Mouse (Mus musculus) intestine, embryonic 16.5 days (tissue): Measurements from ENCODE around the gene Tecpr1. TPM values are rescaled to one million over a fixed set of nuclear protein-coding genes. Genes with fewer than 3 reads are reported as not detected.

Source experiments
- ATAC-seq: fragments of 200-750 bp; cut with Nextera tagmentation; 2 replicates; pipeline ENCODE4 v1.8.0; 2017; ENCODE audit warnings: moderate TSS enrichment, moderate library complexity
- H3K27ac ChIP-seq: fragments of 300-500 bp; sonication (generic); 2 replicates; pipeline ENCODE4 v1.5.1; 2014; ENCODE audit warnings: mild to moderate bottlenecking, low read length
- H3K27me3 ChIP-seq: fragments of 300-500 bp; sonication (generic); replicated peaks from 2 replicates; pipeline ENCODE4 v1.6.1; 2014; ENCODE audit warnings: low read length, control low read depth, mixed read lengths; ENCODE audit not compliant: control insufficient read depth, insufficient read depth
- H3K36me3 ChIP-seq: fragments of 300-500 bp; sonication (generic); 2 replicates; pipeline ENCODE4 v1.6.1; 2014; ENCODE audit warnings: low read length, control low read depth; ENCODE audit not compliant: control insufficient read depth, insufficient read depth
- H3K4me1 ChIP-seq: fragments of 300-500 bp; sonication (generic); 2 replicates; pipeline ENCODE4 v1.6.1; 2014; ENCODE audit warnings: low read length, control low read depth, mixed read lengths; ENCODE audit not compliant: control insufficient read depth, insufficient read depth
- H3K4me2 ChIP-seq: fragments of 300-500 bp; sonication (generic); 2 replicates; pipeline ENCODE4 v1.6.1; 2014; ENCODE audit warnings: low read depth, low read length, control low read depth
- H3K4me3 ChIP-seq: fragments of 300-500 bp; sonication (generic); 2 replicates; pipeline ENCODE4 v1.5.1; 2014; ENCODE audit warnings: mild to moderate bottlenecking, low read length
- H3K9ac ChIP-seq: fragments of 300-500 bp; sonication (generic); 2 replicates; pipeline ENCODE4 v1.6.1; 2014; ENCODE audit warnings: low read depth, low read length
- H3K9me3 ChIP-seq: fragments of 300-500 bp; sonication (generic); 2 replicates; pipeline ENCODE4 v1.6.1; 2016; ENCODE audit warnings: low read length, control low read depth; ENCODE audit not compliant: control insufficient read depth
- WGBS: fragments of 180-500 bp; shearing (Covaris S2); extraction: QIAGEN DNeasy Blood & Tissue Kit; methylation state at CpG from one replicate; pipeline ENCODE4 v1.1.7; 2014; 5-methylcytosine and 5-hydroxymethylcytosine counted together
- polyA plus RNA-seq: library from polyadenylated mRNA; unstranded; fragments of >200 nt; fragmentation: Nextera tagmentation; extraction: Ambion mirVana; gene quantifications from 2 replicates; pipeline ENCODE4 v1.2.1, GENCODE M21; 2015

Tecpr1 gene
- polyA plus RNA-seq, 1 experiment from 2014 or later: 19.3 TPM

DNA sequence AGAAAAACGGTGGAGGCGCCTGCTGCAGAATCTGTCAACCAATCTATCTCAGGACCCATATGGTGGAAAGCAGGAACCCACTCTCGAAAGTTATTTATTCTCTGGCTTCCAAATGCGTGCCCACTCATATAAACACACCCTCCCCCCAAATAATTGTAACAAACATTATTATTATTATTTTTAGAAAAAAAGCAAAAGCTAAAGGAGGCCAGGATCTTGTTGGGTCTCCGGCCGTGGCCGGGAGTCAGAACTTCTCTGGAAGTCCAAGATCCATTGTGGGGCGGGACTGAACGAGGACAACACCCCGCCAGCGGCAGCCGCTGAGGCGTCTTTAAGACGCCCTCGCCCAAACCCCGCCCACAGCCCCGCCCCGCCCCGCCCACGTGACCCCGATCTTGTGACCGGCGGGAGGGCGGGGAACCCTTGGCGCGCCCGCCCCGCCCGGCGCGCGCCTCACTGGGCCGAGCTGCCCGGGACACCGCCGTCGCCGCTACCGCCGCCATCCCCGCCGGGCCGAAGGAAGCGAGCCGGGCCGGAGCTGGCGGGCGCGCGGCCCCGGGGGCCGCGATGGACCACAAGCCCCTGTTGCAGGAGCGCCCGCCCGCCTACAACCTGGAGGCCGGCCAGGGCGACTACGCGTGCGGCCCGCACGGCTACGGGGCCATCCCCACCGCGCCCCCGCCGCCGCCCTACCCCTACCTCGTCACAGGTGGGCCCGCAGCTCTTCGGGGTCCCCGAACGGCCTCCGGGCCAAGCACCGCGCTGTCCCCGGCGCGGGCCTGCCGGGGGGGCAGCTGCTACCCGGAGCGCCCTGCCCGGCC is 31.6 kb upstream of the Tecpr1 start:
- Histone ChIP-seq H3K9ac (peak overlapping the region; percentile 97), H3K36me3 (0 out of 2 replicates have a peak, but pooled peaks cover under 1% of the 10 kb centered on the region), H3K9me3 (0 out of 2 replicates have a peak, but pooled peaks cover 2% of the 10 kb centered on the region), H3K27ac (peak overlapping the region; percentile 93), H3K27me3 (no peaks in the 10 kb centered on the region), H3K4me2 (peak overlapping the region; percentile 83), H3K4me3 (peak overlapping the region; percentile 99), H3K4me1 (peaks cover 38% of the 10 kb centered on the region)
- WGBS: under 1% methylated on average over 60 of the region's 84 CpGs
- peak; percentile 81 for ATAC-seq

GRCm38 (mm10) chr5:144254122-144254810 is 30.9 kb upstream of the Tecpr1 start:
- H3K9me3 ChIP-seq: 0 out of 2 replicates have a peak, but pooled peaks cover 5% of the 10 kb centered on the region
- H3K4me1 ChIP-seq: peaks cover 33% of the 10 kb centered on the region
- H3K4me3 ChIP-seq: peak overlapping the region; percentile 99
- peak overlapping the region; percentile 69 for H3K27ac ChIP-seq
- H3K36me3 ChIP-seq: no peaks in the 10 kb centered on the region
- WGBS: 51% methylated on average over 16 of the region's 16 CpGs
- no peak overlapping the region for H3K9ac ChIP-seq
- no peaks in the 10 kb centered on the region for H3K27me3 ChIP-seq
- peak overlapping the region; percentile 53 for H3K4me2 ChIP-seq
- ATAC-seq: peak; percentile 79

- Histone ChIP-seq H3K27me3 (no peaks in the 10 kb centered on the region), H3K4me1 (peaks cover 22% of the 10 kb centered on the region), H3K4me2 (no peak overlapping the region), H3K36me3 (no peaks in the 10 kb centered on the region), H3K9me3 (0 out of 2 replicates have a peak, but pooled peaks cover 5% of the 10 kb centered on the region), H3K27ac (no peak overlapping the region), H3K9ac (no peak overlapping the region), H3K4me3 (no peak overlapping the region)
- WGBS: 70% methylated on average over 4 of the region's 4 CpGs
- ATAC-seq: no peak
Observed at GRCm38 (mm10) chr5:144253212-144253611, 29.8 kb upstream of the Tecpr1 start.

DNA sequence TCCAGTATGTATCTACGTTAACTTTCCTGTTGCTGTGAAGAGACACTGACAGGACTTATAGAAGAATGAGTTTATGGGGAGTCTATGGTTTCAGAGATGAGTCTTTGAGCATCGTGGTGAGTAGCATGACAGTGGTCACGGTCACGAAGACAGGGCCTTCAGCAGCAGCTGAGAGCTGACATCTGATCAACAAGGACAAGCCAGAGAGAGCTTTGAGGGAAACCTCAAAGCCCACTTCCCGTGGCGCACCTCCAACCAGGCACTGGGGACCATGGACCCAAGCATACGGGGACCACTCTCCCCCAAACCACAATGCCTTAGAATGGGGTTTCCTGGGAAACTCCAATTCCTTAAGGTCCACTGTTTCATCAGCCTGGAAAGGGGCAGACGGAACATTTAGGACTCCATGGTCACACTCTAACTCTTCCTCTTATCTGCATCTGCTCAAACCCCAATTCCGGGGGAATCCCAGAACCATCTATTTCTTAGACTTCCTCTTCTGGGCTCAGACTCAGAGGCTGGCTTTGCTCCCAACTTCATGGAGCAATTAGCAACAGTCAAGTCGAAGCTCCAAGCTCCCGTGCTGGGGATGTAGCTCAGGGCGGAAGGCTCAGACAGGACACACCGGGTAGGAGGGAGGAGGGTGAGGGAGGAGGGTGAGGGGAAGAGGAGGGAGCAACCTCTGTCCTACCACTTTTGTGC is 28.6 kb upstream of the Tecpr1 start:
- Histone ChIP-seq H3K27me3 (no peaks in the 10 kb centered on the region), H3K9ac (no peak overlapping the region), H3K9me3 (0 out of 2 replicates have a peak, but pooled peaks cover 5% of the 10 kb centered on the region), H3K4me3 (no peak overlapping the region), H3K4me2 (no peak overlapping the region), H3K36me3 (no peaks in the 10 kb centered on the region), H3K27ac (no peak overlapping the region), H3K4me1 (peaks cover 13% of the 10 kb centered on the region)
- ATAC-seq: no peak
- WGBS: 89% methylated on average over 13 of the region's 13 CpGs

DNA sequence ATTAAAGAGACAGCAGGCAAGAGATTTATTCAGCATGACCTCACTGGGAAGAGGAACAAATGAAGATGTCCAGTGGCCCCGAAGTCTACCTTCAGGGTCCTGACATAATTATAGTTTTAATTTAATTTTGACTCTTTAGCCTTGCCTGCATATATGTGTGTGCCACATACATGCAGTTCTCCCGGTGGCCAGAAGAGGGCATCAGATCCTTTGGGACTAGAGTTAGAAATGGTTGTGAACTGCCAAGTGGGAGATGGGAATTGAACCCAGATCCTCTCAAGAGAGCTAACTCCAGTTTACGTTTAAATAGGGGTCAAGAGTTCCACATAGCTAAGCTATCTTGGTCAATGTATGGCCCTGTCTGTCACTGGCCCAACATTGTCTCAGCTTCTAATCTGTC is 26.5 kb upstream of the Tecpr1 start:
- Histone ChIP-seq H3K4me1 (peaks cover 10% of the 10 kb centered on the region; the same call in 1 of the 2 replicates), H3K9me3 (0 out of 2 replicates have a peak, but pooled peaks cover 5% of the 10 kb centered on the region), H3K4me2 (no peak overlapping the region), H3K9ac (no peak overlapping the region), H3K36me3 (no peaks in the 10 kb centered on the region), H3K27me3 (no peaks in the 10 kb centered on the region), H3K27ac (no peak overlapping the region), H3K4me3 (no peak overlapping the region)
- 83% methylated on average over 3 of the region's 3 CpGs for WGBS
- ATAC-seq: no peak

DNA sequence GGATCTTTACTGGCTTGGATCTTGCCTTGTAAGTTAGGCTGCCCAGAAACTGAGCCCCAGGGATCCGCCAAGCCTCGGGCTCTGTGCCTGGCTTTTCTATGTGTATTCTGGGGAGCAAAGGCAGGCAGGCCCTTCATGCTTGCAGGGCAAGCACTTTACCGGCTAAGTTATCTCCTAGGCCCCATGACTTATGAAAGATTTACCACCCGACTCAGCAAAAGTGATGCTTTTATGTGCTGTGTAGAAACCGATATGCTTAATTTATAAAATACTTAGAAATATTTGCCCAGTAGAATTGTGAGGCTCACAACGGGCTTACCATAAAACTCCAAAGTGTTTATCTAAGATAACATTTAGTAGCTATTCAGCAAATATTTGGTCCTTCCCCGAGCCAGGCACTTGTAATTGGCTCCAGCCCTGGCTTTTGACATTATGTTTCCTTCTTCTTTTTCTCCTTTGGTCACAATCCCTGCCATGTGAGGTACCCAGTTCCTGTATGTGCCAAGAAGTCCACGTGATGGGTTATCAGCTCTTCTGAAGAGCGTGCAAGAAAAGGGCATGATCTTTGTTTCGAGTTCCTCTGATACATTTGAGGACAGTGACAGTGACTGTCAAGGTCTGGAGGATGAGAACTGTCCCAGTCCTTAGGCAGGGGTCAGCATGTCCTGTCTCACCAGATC is 24.6 kb upstream of the Tecpr1 start:
- Histone ChIP-seq H3K27me3 (no peaks in the 10 kb centered on the region), H3K36me3 (no peaks in the 10 kb centered on the region), H3K4me1 (peaks cover 6% of the 10 kb centered on the region; the same call in 1 of the 2 replicates), H3K9me3 (0 out of 2 replicates have a peak, but pooled peaks cover 5% of the 10 kb centered on the region), H3K27ac (peak overlapping the region; percentile 23), H3K4me2 (no peak overlapping the region), H3K9ac (no peak overlapping the region), H3K4me3 (no peak overlapping the region)
- 39% methylated on average over 10 of the region's 10 CpGs for WGBS
- ATAC-seq: peak; percentile 66

DNA sequence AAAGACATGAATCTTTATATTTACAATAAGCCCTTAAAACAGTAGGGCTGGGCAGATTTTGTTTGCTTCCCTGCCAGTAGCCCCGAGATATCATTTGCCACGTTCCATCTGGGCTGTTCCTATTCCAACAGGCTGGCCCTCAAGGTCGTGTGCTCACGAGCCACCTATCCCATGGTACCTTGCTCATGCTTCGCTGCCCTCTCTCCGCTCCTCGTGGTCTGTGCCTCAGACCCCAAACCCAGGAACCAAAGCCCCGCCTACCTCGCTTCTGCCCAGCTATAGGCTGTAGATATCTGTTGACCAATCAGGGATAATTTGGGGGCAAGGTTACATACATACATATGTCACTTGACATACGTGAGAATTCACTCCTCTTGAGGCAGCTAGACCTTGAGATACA is 23.9 kb upstream of the Tecpr1 start:
- WGBS: 58% methylated on average over 10 of the region's 10 CpGs
- Histone ChIP-seq H3K27me3 (no peaks in the 10 kb centered on the region), H3K9ac (no peak overlapping the region), H3K36me3 (no peaks in the 10 kb centered on the region), H3K27ac (peak overlapping the region; percentile 23), H3K4me3 (no peak overlapping the region), H3K4me1 (peaks cover 6% of the 10 kb centered on the region; the same call in 1 of the 2 replicates), H3K9me3 (0 out of 2 replicates have a peak, but pooled peaks cover 5% of the 10 kb centered on the region), H3K4me2 (no peak overlapping the region)
- ATAC-seq: peak; percentile 24; the same call in 1 of the 2 replicates

- H3K4me1 ChIP-seq: peaks cover 6% of the 10 kb centered on the region; the same call in 1 of the 2 replicates
- H3K27me3 ChIP-seq: no peaks in the 10 kb centered on the region
- H3K4me3 ChIP-seq: no peak overlapping the region
- H3K36me3 ChIP-seq: no peaks in the 10 kb centered on the region
- no peak overlapping the region for H3K9ac ChIP-seq
- H3K9me3 ChIP-seq: 0 out of 2 replicates have a peak, but pooled peaks cover 5% of the 10 kb centered on the region
- H3K27ac ChIP-seq: no peak overlapping the region
- H3K4me2 ChIP-seq: no peak overlapping the region
- WGBS: 49% methylated on average over 7 of the region's 7 CpGs
- no peak for ATAC-seq
Observed at GRCm38 (mm10) chr5:144246669-144247068, 23.3 kb upstream of the Tecpr1 start.
